Mouse (Mus musculus): ENCODE results near the gene Dnah2.

Dnah2 gene

DNA sequence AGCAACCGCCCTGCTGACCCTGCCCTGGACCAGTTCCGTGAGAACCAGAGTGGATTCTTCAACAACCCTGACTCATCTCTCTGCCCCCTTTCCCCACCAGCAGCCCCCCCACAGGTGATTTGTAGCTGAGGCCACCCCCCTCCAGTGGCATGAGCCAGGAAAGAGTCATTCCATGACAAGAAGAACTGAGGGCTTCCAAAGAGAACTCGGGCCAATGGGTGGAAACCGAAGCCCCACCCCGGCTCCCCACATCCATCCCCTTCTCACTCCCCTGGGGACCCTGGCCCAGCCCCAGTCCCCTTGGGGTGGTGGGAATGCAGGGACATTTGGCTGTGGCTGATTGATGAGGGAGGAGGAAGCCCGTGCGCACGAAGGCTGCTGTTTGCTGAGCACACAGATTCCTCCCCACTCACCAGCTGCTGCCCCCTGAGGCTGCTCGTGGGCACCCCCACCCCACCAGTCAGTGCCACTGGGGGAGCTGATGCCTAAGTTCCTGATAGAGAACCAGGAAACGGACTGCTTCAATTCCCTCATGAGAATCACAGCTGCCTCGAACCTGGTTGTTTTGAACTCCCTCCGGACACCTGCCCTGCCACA lies at the start of gene Dnah2:
TSS of gene Dnah2 (minus strand) at position 51 of the 597 bp plus-strand sequence.
- no peak for DNase-seq (ENCODE audit: low spot score)

DNA sequence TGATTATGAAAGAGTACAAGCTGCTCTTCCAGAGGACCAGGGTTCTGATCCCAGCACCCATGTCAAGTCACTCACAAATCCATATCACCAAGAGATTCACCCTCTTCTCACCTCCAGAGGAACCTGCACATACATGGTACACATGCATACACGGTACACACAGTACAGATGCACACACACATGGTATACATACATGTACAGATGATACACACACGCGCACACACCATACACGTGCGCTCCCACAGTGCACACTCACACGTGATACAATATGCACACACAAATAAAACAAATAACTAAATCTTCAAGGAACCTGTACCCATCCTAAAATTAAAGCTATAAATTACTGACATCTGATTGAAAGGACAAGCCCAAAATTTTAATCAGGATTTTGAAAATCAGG lies 45.9 kb upstream of the Dnah2 start:
- no peak for DNase-seq (ENCODE audit: low spot score)

DNA sequence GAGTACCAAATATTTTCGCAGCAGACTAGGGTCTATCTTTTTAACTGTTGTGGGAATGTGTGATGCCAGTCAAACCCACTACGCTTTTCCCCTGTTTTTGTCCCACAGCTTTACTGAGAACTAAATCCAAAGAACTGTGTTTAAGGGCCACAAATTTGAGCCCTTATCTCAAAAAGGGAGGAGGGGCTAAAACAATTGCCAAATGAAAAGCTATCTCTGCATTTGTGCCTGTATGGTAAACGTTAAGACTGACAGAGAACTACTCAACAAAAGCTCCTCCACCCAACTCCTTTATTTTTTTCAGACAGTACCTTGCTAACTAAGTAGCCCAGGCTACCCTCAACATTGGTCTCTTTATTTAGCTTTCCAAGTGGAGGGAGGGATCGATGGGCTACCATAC lies 43.9 kb upstream of the Dnah2 start:
- no peak for DNase-seq (ENCODE audit: low spot score)

- no peak for DNase-seq (ENCODE audit: low spot score)
These were observed 43.2 kb upstream of the Dnah2 start for GRCm38 (mm10) chr11:69591899-69592637.

GRCm38 (mm10) chr11:69591424-69591823 lies 42.5 kb upstream of the Dnah2 start:
- DNase-seq (ENCODE audit: low spot score): no peak

DNA sequence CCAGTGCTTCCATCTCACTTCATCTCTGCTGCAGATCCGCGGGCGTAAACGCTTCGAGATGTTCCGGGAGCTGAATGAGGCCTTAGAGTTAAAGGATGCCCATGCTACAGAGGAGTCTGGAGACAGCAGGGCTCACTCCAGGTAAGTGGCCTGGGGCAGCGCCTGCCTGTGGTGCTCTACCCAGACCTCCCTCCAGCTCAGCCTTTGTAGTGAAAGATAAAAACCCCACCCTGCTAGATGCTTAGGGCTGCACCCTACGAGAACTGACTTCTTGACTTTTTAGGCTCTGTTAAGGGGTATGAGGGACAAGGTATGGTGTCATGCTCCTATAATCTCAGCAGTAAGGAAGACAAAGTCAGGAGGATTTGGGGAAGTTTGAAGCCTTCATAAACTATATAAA lies 41.7 kb upstream of the Dnah2 start:
- DNase-seq (ENCODE audit: low spot score): no peak

- no peak for DNase-seq (ENCODE audit: low spot score)
These were observed 40.4 kb upstream of the Dnah2 start for GRCm38 (mm10) chr11:69589207-69589834.

DNA sequence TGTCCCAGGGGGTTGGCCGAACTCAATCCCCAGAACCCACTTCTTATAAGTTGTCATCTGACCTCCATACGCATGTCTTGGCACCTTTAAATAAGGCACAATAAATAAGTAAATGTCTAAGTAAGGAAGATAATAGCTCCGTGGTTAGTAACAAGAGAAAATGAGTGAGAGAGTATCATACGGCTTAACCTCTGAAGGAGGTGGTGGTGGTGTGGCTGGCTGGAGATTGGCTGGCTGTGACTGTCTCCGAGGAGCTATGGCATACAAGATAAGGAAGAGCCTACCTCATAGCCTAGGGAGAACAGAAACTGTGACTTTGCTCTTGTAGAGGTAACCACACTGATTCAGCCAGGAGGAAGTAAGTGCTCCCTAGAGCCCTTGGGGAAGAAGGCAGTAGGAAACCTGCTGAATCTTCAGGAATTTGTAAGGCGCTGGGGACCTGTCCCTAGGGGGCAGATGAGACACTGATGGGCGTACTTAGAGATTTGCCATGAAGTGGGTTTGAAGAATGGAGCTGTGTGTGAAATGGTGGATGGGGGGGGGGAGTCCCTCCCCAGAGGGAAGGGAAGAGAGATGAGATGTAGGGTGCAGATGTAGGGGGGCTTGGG lies 36.9 kb upstream of the Dnah2 start:
- DNase-seq (ENCODE audit: low spot score): peak; percentile 82

- DNase-seq (ENCODE audit: low spot score): no peak
These were observed 36.0 kb upstream of the Dnah2 start for GRCm38 (mm10) chr11:69584937-69585336.

DNA sequence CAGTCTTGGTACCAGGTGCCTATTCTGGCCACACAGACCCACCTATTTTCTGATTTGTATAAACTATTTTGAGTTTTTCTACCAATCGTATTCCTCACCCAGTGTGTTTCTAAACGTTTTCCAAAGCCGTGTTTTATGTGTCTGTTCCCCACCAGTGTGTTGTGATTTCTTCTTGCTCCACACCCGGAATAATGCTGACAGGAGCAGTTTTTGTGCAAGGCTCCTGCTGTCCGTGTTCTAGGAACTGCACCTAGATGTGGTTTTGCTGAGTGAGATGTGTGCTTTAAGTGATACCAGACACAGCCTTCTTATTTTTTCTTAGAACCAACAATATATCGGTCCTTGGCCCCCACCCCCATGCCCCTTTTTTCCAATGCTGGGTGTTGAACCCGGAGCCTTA lies 35.1 kb upstream of the Dnah2 start:
- no peak for DNase-seq (ENCODE audit: low spot score)

- DNase-seq (ENCODE audit: low spot score): no peak
These were observed 33.4 kb upstream of the Dnah2 start for GRCm38 (mm10) chr11:69582230-69582805.

- no peak for DNase-seq (ENCODE audit: low spot score)
These were observed 32.9 kb upstream of the Dnah2 start for GRCm38 (mm10) chr11:69581814-69582213.

DNA sequence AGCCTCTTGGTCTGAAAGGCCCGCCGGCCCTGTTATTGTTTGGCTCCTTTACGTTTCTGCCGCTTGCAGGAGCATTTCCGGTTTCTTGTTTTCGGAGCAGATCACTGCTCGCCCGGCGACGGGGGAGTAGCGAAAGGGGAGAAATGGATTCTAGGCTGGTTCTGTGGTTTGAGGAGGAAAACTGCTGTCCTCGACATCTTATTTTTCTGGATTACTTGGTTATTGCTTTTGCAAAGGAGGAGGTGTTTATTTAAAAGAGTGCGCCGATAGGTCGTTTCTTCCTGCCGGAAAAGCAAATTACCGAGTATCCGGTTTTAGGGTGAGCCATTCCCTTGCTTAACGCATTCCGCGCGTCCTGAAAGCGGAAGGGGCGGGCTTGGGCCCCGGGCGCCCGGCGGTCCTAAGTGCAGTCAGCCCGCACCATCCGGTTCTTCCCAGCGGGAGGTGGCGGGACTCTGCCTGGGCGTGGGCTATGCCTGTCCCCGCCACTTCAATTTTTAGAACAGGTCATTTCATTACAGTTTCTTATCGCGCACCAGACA lies 32.3 kb upstream of the Dnah2 start:
- peak; percentile 91 for DNase-seq (ENCODE audit: low spot score)

- no peak for DNase-seq (ENCODE audit: low spot score)
These were observed 31.7 kb upstream of the Dnah2 start for GRCm38 (mm10) chr11:69580572-69581146.

- peak; percentile 90 for DNase-seq (ENCODE audit: low spot score)
These were observed 31.2 kb upstream of the Dnah2 start, which contains the start of the genes Wrap53 and Trp53 for GRCm38 (mm10) chr11:69580091-69580514. Gene Wrap53 (minus strand): TSS chr11:69580255. Gene Trp53 (plus strand): TSS chr11:69580359.

DNA sequence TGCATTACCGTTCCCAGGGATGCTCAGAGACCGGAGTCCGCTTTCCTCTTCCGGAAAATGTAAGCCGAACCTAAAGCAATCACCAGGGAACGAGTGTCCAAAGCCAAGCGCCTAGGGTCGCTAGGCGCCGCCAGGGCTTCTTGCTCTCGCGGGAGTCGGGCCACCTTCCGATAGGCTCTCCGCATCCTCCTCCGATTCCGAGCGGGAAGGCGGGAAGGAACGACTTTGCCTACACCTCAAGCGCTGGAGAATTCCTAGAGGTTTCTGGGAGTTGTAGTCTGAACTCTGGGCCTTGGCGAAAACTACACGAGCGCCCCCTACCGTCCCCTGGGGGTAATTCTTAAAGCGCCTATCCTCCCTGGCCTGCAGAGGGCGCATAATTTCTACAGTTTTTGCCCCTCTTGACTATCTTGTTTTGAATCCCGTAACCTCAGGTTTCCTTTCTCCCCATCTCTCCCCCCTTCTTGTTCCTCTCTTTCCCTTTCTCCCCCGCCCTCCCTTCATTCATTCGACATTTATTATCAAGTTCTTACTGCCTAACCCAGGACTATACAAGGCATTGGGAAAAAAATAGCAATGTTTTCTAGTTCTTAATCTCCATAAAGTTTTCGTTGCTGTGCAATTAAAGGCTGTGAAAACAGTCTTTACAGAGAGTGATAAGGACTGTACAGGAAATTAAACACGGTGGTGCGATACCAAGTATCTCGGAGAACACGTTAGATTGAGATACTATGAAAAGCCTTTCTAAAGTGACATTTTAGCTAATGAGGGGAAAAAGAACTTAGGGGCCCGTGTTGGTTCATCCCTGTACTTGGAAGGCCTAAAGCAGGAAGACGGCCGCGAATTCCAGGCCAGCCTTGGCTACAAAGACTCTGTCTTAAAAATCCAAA lies 30.5 kb upstream of the Dnah2 start:
- peak; percentile 100 for DNase-seq (ENCODE audit: low spot score)

DNA sequence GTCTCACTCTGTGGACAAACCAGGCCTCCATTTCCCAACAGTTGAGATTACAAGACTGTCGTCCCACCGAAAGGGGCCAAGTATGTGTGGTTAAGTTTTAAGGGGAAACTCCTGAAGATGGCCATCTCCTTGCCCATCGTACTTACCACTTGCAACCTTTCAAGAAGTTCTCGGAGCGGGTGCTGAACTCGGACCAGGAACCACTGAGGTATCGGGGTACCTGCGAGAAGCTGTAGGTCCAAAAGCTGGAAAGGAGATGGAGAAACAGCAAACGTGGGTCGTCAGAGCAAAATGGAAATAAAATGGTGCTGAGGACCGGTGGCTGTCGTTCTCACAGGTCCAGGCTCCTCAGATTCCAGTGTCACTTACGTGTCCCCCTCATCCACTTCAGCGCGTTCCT lies 29.4 kb upstream of the Dnah2 start:
- DNase-seq (ENCODE audit: low spot score): no peak

DNA sequence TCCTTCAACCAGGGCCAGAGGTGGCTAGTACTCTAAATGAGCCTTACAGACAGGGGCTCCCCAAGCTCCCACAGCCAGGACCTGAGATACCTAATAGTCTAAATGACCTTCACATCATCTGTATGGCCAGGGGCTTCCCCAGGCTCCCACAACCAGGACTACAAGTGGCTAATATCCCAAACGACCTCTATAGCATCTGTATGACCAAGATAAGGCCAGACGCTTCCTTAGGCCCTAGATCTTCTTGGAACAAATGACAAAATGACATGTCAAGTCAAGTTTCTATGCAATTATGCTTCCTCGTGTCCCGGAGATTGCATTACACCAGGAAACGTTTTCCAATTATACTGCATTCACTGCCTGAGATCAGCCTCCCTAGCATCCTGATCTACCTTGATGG lies 27.4 kb upstream of the Dnah2 start:
- peak; percentile 60 for DNase-seq (ENCODE audit: low spot score)

- DNase-seq (ENCODE audit: low spot score): peak; percentile 56
These were observed 26.3 kb upstream of the Dnah2 start for GRCm38 (mm10) chr11:69575220-69575619.

- DNase-seq (ENCODE audit: low spot score): no peak
These were observed 16.2 kb upstream of the Dnah2 start for GRCm38 (mm10) chr11:69565131-69565530.

GRCm38 (mm10) chr11:69564391-69564790 lies 15.5 kb upstream of the Dnah2 start:
- no peak for DNase-seq (ENCODE audit: low spot score)
